Mouse (Mus musculus): ENCODE measurements around the gene Gm44965. TPM values are rescaled to one million over a fixed set of nuclear protein-coding genes. Genes with fewer than 3 reads are reported as not detected.

The Gm44965 gene
- polyA plus RNA-seq, 1 experiment from 2014 or later: not detected

DNA sequence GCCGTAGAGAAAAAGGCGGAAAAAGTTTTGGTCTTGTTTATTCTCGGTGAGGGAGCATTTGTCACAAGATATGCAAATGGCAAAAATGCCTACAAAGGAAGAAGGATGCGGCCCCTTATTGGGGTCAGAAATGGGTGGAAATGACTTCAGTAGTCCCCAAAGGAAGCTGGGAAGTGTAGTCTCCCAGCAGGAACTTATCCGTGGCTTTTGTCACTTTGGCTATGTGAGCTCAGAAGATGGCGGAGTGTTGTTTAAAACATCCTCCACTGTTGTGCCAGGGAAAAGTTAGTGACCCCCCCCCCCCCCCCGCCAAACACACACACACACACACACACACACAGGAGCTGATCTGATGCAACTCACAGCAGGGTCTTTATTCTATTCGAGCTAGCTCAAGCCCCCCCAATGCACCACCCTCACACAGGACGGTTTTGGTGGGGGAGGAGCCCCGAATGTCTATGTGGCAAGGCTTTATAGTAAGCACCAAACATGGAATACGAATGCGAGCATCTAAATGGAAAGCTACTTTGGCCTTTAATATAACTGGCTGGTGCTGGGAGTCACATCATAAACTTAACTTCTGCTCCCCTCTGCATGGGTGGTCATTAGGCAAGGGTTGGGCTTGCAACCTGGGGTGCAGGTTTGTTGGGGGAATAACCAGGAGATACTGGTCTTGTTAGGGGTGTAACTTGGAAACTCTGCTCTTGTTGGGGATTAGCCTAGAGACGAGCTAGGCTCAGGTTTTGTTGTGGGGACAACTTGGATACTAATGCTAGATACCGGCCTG lies 38.4 kb upstream of the Gm44965 start:
- Histone ChIP-seq H3K4me2 (ENCODE audit: low read depth, low read length) (peak overlapping the region; percentile 79), H3K4me1 (ENCODE audit: control insufficient read depth, insufficient read depth, low read length) (peaks cover 9% of the 10 kb centered on the region), H3K27ac (ENCODE audit: low read length) (peak overlapping the region; percentile 98), H3K4me3 (ENCODE audit: low read length) (peak overlapping the region; percentile 66), H3K36me3 (ENCODE audit: control insufficient read depth, insufficient read depth) (peaks cover 5% of the 10 kb centered on the region; the same call in 1 of the 2 replicates), H3K27me3 (ENCODE audit: control insufficient read depth, insufficient read depth, low read length) (no peaks in the 10 kb centered on the region), H3K9ac (ENCODE audit: low read length) (peak overlapping the region; percentile 77), H3K9me3 (replicated peaks; ENCODE audit: control insufficient read depth, low read length) (no peaks in the 10 kb centered on the region)
- 32% methylated on average over 13 of the region's 14 CpGs for WGBS
- peak; percentile 83 for ATAC-seq (replicated peaks; ENCODE audit: extremely low read depth, insufficient read depth, low FRiP score)

GRCm38 (mm10) chr6:48555956-48556355 lies 37.8 kb upstream of the Gm44965 start:
- Histone ChIP-seq H3K9ac (ENCODE audit: low read length) (no peak overlapping the region), H3K27me3 (ENCODE audit: control insufficient read depth, insufficient read depth, low read length) (no peaks in the 10 kb centered on the region), H3K4me2 (ENCODE audit: low read depth, low read length) (no peak overlapping the region; the same call in 1 of the 2 replicates), H3K9me3 (replicated peaks; ENCODE audit: control insufficient read depth, low read length) (no peaks in the 10 kb centered on the region), H3K27ac (ENCODE audit: low read length) (no peak overlapping the region; the same call in 1 of the 2 replicates), H3K4me3 (ENCODE audit: low read length) (no peak overlapping the region), H3K36me3 (ENCODE audit: control insufficient read depth, insufficient read depth) (peaks cover 5% of the 10 kb centered on the region; the same call in 1 of the 2 replicates), H3K4me1 (ENCODE audit: control insufficient read depth, insufficient read depth, low read length) (peaks cover 9% of the 10 kb centered on the region)
- WGBS: 91% methylated on average over 3 of the region's 3 CpGs
- no peak for ATAC-seq (replicated peaks; ENCODE audit: extremely low read depth, insufficient read depth, low FRiP score)

DNA sequence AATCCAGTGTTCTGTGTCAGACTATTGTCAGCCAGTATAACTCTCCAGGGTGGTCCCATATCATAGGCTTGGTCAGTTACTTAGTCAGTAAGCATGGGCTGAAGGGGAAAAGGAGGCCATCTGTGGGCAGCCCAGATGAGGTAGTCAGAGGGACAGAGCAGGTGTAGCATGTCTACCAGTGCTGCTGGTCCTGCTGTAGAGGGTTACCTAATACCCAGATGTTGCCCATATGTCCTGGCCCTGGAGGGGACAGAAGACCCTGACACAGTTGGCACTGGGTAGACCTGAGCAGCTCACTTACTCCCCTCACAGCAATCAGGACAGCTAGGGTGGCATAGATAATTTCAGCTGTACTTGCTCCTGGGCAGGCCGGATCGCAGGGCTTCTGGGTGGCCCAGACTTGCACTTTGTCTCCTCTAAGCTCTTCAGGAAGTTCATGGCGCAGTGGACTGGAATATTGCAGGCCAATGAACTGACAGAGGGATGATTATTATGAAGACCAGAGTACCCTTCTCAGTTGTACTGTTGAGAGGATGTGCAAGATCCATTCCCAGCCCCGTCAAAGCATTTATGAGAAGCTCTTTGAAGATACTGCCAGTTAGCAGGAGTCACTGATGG lies 27.9 kb upstream of the Gm44965 start:
- 73% methylated on average over 4 of the region's 4 CpGs for WGBS
- Histone ChIP-seq H3K4me2 (ENCODE audit: low read depth, low read length) (no peak overlapping the region), H3K36me3 (ENCODE audit: control insufficient read depth, insufficient read depth) (no peaks in the 10 kb centered on the region), H3K9ac (ENCODE audit: low read length) (no peak overlapping the region), H3K4me1 (ENCODE audit: control insufficient read depth, insufficient read depth, low read length) (peaks cover 34% of the 10 kb centered on the region), H3K27me3 (ENCODE audit: control insufficient read depth, insufficient read depth, low read length) (no peaks in the 10 kb centered on the region), H3K9me3 (replicated peaks; ENCODE audit: control insufficient read depth, low read length) (no peaks in the 10 kb centered on the region), H3K4me3 (ENCODE audit: low read length) (no peak overlapping the region), H3K27ac (ENCODE audit: low read length) (peak overlapping the region; percentile 43)
- no peak for ATAC-seq (replicated peaks; ENCODE audit: extremely low read depth, insufficient read depth, low FRiP score)

GRCm38 (mm10) chr6:48566312-48566711 lies 27.4 kb upstream of the Gm44965 start:
- peak overlapping the region; percentile 43 for H3K27ac ChIP-seq (ENCODE audit: low read length)

GRCm38 (mm10) chr6:48568036-48568984 lies 25.4 kb upstream of the Gm44965 start:
- H3K9ac ChIP-seq (ENCODE audit: low read length): peak overlapping the region; percentile 64
- H3K9me3 ChIP-seq (replicated peaks; ENCODE audit: control insufficient read depth, low read length): no peaks in the 10 kb centered on the region
- no peaks in the 10 kb centered on the region for H3K36me3 ChIP-seq (ENCODE audit: control insufficient read depth, insufficient read depth)
- no peaks in the 10 kb centered on the region for H3K27me3 ChIP-seq (ENCODE audit: control insufficient read depth, insufficient read depth, low read length)
- ATAC-seq (replicated peaks; ENCODE audit: extremely low read depth, insufficient read depth, low FRiP score): peak; percentile 79
- H3K27ac ChIP-seq (ENCODE audit: low read length): peak overlapping the region; percentile 84
- peaks cover 43% of the 10 kb centered on the region for H3K4me1 ChIP-seq (ENCODE audit: control insufficient read depth, insufficient read depth, low read length)
- H3K4me2 ChIP-seq (ENCODE audit: low read depth, low read length): peak overlapping the region; percentile 59
- H3K4me3 ChIP-seq (ENCODE audit: low read length): peak overlapping the region; percentile 30
- WGBS: 28% methylated on average over 21 of the region's 21 CpGs

More at GRCm38 (mm10) chr6:48566312-48566711, 27.4 kb upstream of the Gm44965 start:
- H3K27me3 ChIP-seq (ENCODE audit: control insufficient read depth, insufficient read depth, low read length): no peaks in the 10 kb centered on the region
- H3K4me3 ChIP-seq (ENCODE audit: low read length): no peak overlapping the region
- no peaks in the 10 kb centered on the region for H3K36me3 ChIP-seq (ENCODE audit: control insufficient read depth, insufficient read depth)
- ATAC-seq (replicated peaks; ENCODE audit: extremely low read depth, insufficient read depth, low FRiP score): peak; percentile 53
- no peak overlapping the region for H3K4me2 ChIP-seq (ENCODE audit: low read depth, low read length)
- H3K9me3 ChIP-seq (replicated peaks; ENCODE audit: control insufficient read depth, low read length): no peaks in the 10 kb centered on the region
- WGBS: 6% methylated on average over 5 of the region's 5 CpGs
- H3K9ac ChIP-seq (ENCODE audit: low read length): no peak overlapping the region
- H3K4me1 ChIP-seq (ENCODE audit: control insufficient read depth, insufficient read depth, low read length): peaks cover 34% of the 10 kb centered on the region

- H3K9ac ChIP-seq (ENCODE audit: low read length): peak overlapping the region; percentile 64
- 0 out of 2 replicates have a peak, but pooled peaks have one; percentile 2 for ATAC-seq (replicated peaks; ENCODE audit: extremely low read depth, insufficient read depth, low FRiP score)
Observed at GRCm38 (mm10) chr6:48569065-48569807, 24.5 kb upstream of the Gm44965 start.

GRCm38 (mm10) chr6:48572014-48572413 lies 21.7 kb upstream of the Gm44965 start:
- H3K9ac ChIP-seq (ENCODE audit: low read length): peak overlapping the region; percentile 60; the same call in 1 of the 2 replicates
- no peaks in the 10 kb centered on the region for H3K36me3 ChIP-seq (ENCODE audit: control insufficient read depth, insufficient read depth)
- no peaks in the 10 kb centered on the region for H3K9me3 ChIP-seq (replicated peaks; ENCODE audit: control insufficient read depth, low read length)
- H3K4me2 ChIP-seq (ENCODE audit: low read depth, low read length): peak overlapping the region; percentile 44
- H3K4me3 ChIP-seq (ENCODE audit: low read length): peak overlapping the region; percentile 27
- H3K27ac ChIP-seq (ENCODE audit: low read length): peak overlapping the region; percentile 79
- WGBS: 85% methylated on average over 5 of the region's 5 CpGs
- H3K4me1 ChIP-seq (ENCODE audit: control insufficient read depth, insufficient read depth, low read length): peaks cover 31% of the 10 kb centered on the region
- no peaks in the 10 kb centered on the region for H3K27me3 ChIP-seq (ENCODE audit: control insufficient read depth, insufficient read depth, low read length)
- ATAC-seq (replicated peaks; ENCODE audit: extremely low read depth, insufficient read depth, low FRiP score): no peak

More at GRCm38 (mm10) chr6:48569065-48569807, 24.5 kb upstream of the Gm44965 start:
- 34% methylated on average over 8 of the region's 8 CpGs for WGBS
- H3K27ac ChIP-seq (ENCODE audit: low read length): peak overlapping the region; percentile 84
- H3K4me1 ChIP-seq (ENCODE audit: control insufficient read depth, insufficient read depth, low read length): peaks cover 44% of the 10 kb centered on the region
- no peaks in the 10 kb centered on the region for H3K9me3 ChIP-seq (replicated peaks; ENCODE audit: control insufficient read depth, low read length)
- H3K27me3 ChIP-seq (ENCODE audit: control insufficient read depth, insufficient read depth, low read length): no peaks in the 10 kb centered on the region
- peak overlapping the region; percentile 30; the same call in 1 of the 2 replicates for H3K4me3 ChIP-seq (ENCODE audit: low read length)
- no peaks in the 10 kb centered on the region for H3K36me3 ChIP-seq (ENCODE audit: control insufficient read depth, insufficient read depth)
- peak overlapping the region; percentile 59 for H3K4me2 ChIP-seq (ENCODE audit: low read depth, low read length)

- peak; percentile 26; the same call in 1 of the 2 replicates for ATAC-seq (replicated peaks; ENCODE audit: extremely low read depth, insufficient read depth, low FRiP score)
- Histone ChIP-seq H3K9ac (ENCODE audit: low read length) (peak within 1 kb of the TSS; percentile 60), H3K4me3 (ENCODE audit: low read length) (peak within 1 kb of the TSS; percentile 27)
Observed at GRCm38 (mm10) chr6:48572572-48573061, 21.1 kb upstream of the Gm44965 start, which contains the start of gene Rarres2. Gene Rarres2, minus strand, starts transcription at chr6:48572789.

More at GRCm38 (mm10) chr6:48572572-48573061, 21.1 kb upstream of the Gm44965 start, which contains the start of gene Rarres2:
- 23% methylated on average over 6 of the region's 6 CpGs for WGBS
- Histone ChIP-seq H3K36me3 (ENCODE audit: control insufficient read depth, insufficient read depth) (no peaks in the 10 kb centered on the region), H3K27ac (ENCODE audit: low read length) (peak within 1 kb of the TSS; percentile 79), H3K4me2 (ENCODE audit: low read depth, low read length) (peak within 1 kb of the TSS; percentile 44), H3K9me3 (replicated peaks; ENCODE audit: control insufficient read depth, low read length) (no peaks in the 10 kb centered on the region), H3K27me3 (ENCODE audit: control insufficient read depth, insufficient read depth, low read length) (no peaks in the 10 kb centered on the region), H3K4me1 (ENCODE audit: control insufficient read depth, insufficient read depth, low read length) (peaks cover 30% of the 10 kb centered on the region)
